Mouse (Mus musculus): ENCODE measurements around the gene Dph3.
A peak's percentile ranks its signal among the peaks of the same experiment; 100 is the strongest.
"Not testable (repeated sequence)": the region's sequence is repeated elsewhere in the genome, so short reads cannot be mapped to it uniquely, and the experiment has no call there.

Dph3 gene

DNA sequence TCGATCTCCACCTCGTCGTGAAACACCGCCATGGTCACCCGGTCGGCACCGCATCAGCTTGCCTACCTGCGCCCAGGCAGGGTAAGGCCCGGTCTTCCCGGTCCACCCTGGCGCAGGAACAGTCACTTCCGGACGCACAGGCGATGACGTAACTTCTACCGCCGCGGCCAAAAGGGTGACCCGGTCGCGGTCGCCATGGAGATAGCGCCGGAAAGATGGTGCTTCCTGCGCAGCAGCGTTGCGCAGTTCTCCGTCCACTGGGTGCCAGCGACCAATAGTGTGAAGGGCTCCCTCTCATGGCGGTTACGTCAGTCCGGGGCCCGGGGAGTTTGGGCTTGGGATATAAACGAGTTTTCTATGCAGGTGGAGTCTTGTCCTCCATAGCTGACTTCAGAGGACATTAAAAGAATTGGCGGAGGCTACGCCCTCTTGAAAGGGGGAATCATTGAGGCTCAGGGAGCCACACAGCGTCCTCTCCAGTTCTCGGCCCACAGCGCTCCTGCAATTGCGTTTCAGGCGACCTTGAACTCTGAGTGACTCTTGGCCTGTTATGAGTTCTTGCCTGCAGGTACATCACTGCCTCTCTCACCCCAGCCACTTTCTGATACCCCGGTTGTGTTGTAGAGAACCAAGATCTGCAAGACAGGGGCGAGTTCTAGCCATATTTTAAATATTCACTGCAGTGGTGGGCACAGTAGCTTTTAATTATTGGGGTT lies at the start of gene Dph3:
Gene Dph3 (minus strand): TSS at position 244 of the 716 bp plus-strand sequence.
- peak; percentile 99 to 100 for DNase-seq

DNA sequence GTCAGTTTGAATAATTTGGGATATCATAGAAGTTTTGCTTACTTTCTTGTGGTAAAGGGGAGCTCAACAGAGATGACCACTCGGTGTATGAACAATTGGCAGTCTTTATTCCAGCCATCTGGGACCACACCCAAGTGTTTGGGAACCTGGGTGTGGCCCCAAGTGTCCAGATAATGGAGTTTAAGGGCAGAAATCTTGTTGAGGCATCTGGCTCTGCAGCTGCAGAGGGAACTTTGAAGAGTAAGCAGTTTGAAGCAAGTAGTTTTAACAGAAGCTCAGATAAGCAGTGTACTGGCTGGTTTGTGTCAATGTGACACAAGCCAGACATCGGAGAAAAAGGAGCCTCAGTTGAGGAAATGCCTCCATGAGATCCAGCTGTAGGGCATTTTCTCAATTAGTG lies 48.8 kb upstream of the Dph3 start:
- DNase-seq = no peak

DNA sequence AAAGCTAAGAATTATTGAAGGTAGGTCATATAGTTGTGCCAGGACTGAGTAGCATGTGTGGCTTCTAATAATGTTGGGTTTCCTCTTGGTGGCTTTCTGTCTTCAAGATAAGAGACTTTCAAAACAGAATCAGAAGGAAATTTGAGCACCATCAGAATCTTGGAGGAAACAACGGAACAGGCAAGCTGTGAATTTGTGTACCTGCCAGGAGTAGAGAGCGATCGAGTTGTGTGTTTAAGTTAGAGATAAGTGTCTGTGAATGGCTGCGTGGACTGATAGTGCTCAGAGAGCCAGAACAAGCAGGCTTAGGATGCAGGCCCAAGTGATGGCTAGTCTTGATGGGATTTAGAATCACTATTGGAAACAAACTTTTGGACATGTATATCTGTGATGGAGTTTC lies 46.3 kb upstream of the Dph3 start:
- no peak for DNase-seq

DNA sequence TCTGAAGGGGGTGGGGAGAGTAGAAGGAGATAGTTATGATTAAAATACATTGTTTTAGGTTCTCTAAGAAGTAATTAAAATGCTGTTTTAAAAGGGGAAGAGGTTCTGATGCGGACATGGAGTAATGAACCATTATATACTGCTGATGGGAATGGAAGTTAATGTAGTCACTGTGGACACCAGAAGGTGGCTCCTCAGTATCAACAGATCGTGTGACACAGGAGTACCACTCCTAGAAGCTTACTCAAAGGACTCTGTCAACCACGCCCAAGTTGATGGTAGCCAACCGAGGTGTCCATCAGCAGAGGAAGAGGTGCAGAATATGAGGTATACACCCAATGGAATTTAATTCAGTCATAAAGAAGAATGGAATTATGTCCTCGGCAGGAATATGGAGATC lies 42.9 kb upstream of the Dph3 start:
- no peak for DNase-seq

DNA sequence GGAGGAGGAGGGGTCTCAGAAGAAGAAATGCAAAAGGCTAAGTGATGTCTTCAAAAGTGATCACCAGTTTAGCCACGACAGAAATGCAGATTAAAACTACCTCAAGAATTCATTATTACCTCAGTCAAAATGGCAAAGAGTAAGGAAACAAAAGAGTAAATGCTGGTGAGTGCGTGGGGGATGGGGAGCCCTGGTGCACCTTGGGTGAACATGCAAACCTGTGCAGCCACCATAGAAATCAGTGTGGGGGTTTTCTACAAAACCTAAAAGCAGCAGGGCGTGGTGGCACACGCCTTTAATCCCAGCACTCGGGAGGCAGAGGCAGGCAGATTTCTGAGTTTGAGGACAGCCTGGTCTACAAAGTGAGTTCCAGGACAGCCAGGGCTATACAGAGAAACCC lies 39.7 kb upstream of the Dph3 start:
- not testable (repeated sequence) for DNase-seq

DNA sequence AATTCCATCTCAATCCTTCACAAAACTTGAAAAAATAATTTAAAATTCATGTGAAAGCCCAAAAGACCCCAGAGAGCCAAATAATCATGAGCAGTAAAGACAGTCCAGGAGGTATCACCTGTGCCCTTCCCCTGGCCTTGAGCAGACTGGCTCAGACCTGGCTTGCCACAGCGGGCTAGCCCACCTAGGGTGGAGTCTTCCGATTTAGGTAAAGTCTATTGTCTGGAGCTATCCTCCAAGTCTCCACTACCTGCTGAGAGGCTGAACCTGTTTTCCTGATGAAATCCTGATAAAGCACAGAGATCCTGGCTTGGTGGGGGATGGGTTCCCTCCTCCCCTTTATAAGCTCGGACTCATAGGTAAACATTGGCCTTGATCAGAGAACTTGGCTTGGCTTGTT lies 38.7 kb upstream of the Dph3 start:
- DNase-seq = no peak

DNA sequence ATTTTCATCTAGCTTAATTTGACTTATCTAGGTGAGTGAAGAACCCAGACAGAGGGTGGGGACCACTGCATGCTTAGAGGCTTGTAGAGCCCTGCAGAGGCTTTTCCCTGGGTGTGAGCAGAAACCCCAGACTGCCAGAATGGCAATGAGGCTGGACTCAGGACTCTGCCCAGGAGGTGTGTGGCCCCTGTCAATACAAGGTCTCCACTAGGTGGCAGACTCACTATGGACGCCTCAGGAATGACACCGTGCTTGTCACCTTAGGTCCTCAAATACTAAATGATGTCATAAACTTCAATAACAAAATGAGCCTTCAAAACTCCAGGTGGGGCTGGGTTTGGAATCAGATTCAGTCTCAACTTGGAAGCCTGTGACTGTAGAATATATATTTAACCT lies 36.4 kb upstream of the Dph3 start:
- DNase-seq = peak in 1 of 2 experiments; percentile 8

DNA sequence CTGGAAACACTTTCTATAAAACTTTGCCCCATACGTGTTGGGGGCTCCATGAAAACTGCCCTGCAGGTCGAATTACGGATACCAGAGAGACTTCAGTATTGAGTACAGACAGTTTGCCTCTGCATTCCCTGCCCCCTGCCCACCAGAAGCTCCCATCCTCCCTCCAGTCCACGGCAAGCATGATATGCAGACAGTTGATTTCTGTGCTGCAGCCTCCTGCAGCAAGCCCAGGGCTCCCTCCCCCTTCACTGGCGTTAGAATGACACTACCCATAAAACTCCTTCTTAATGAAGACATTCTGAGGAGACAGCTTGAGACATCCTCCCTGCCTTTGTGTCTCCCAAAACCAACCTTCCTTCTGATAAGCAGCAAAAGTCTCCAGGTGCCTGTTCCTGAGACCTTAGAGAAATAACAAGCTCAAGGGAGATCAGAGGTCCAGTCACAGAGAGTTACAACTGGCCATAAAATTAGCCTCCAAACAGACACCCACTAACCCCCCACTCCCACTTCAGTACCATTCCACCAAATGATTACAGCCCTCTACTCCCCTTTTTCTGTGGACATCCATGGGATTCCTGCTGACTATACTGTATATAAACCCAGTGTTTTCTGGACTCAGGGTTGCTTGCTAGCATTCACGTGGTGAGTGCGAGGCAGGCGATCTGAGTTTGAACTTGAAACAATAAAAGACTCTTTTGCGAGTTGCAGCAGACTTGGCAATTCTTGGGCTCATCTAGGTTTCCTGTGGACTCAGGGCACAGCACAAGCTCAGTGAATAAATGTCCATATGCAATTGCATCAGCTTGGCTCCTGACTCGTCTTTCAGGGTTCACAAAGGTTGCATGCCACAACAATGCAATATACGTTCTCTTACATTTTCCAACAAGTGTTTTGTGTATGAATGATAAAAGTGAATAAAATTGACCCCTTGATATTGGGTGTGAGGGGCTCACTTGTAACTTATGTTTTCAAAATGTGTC lies 35.7 kb upstream of the Dph3 start:
- DNase-seq = no peak

DNA sequence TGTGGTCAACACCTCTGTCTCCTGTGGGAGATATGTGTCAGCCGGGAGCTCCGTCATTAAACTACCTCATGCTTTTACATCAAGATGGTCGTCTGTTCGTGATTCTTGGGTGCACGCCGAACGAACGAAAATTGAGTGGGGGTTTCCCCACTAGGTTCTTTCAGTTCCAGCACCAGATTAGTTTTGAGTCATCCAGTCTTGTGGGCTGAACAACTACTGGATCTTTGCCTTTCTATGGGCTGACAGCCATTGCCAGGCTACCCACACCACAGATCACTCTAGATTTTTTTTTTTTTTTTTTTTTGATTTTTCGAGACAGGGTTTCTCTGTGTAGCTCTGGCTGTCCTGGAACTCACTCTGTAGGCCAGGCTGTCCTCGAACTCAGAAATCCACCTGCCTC lies 26.6 kb upstream of the Dph3 start:
- not testable (repeated sequence) for DNase-seq

DNA sequence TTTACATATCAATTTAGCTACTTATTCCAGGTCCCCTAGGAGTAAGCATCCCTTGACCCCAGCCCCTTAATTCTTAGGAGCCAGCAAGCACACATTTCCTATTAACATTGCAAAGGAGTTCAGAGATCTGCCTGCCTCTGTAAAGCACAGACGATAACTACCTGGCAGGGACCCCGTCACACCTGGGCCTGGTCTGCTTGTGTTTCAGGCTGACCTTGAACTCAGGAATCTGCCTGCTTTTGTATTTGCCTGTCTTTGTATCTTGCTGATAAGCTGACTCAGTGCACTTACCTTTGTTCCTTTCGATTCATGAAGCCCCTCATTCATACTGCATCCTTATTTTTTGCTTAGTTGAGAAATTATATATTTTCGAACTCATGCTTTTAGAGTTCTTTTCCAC lies 21.4 kb upstream of the Dph3 start:
- no peak for DNase-seq

DNA sequence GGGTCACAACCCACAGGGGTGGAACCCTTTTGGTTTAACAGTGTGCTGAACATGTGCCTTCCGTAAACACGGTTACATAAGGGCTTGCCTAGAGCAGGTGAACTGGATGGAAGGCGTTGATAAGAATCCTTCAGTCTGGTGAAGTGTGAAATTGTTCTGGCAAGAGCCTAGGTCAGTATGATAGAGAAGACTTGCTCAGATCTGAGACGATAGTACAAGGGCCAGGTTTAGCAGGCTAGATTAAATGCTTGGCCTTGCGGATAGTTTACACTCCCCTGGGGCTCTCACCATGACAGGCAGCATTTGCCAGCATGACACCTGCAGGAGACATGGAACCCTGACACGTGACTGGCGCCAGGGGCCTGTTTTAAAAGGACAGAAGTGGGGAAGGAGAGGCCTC lies 20.1 kb upstream of the Dph3 start:
- DNase-seq = no peak

DNA sequence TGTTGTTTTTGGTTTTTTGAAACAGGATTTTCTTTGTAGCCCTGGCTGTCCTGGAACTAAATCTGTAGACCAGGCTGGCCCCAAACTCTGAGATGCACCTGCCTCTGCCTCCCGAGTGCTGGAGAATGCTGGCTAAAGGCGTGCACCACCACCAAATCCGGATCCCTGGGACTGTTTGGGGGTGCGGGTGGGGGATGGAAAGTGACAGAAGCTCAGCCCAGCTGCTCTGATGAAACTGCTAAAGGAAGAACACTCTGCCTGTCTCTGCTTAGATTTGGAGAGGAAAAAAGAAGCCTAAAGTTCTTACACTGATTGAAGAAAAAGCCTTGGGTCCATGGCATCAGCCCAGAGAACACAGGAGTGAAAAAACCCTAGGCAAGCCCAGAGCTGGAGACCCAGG lies 18.0 kb upstream of the Dph3 start:
- DNase-seq = no peak

DNA sequence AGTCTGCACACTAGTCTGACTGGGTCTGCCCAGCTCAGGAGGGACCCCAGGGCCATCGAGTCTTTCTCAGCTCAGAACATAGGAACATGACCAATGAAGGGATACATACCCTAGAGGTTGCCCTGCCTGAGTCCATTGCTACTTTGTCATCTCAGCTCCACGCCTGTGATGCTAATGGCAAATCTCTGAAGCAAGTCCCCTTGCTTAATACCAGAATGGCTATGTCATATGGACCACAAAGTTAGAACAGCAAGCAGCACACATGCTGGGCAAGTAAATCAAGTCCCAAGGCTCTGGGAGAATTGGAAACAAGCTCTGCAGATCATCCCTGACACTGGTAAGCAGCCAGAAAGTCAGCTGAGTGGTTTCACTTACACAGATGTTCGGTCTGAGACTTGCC lies 13.4 kb upstream of the Dph3 start:
- DNase-seq = no peak

DNA sequence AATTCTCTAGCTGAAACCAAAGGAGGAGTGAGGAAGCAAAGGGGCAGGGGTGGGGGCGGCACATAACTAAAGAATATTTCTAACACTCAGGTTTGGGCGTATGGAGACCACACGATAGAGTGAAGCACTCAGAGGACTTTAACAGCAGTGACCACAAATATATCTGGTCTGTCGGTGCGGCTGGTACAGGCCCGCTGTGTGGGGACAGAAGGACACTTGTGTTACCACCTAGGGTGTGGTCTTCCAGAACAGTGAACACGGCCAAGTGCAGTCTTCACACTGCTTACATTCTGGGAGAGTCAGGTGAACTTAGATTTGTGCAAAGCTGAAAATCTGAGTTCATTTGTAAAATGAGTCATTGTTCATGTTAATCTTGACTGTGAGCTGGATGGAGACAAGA lies 12.2 kb upstream of the Dph3 start:
- DNase-seq = no peak

DNA sequence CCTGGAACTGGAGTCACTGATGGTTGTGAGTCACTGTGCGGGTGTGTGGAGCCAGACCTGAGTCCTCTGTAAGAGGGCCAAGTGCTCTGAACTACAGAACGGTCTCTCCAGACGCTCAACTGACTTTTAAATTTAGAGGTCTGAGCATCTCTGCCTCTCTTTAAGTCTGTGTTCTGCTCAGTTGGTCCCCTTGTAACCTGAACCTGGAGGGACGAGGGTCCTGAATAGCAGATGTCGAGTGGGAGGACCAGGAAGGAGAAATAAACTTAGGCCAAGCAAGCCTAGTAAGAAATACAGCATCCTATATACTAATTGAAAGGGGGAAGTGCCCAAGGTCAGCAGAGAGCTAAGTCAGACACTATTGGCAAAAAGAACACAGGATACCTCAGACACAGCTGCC lies 11.2 kb upstream of the Dph3 start:
- no peak for DNase-seq

DNA sequence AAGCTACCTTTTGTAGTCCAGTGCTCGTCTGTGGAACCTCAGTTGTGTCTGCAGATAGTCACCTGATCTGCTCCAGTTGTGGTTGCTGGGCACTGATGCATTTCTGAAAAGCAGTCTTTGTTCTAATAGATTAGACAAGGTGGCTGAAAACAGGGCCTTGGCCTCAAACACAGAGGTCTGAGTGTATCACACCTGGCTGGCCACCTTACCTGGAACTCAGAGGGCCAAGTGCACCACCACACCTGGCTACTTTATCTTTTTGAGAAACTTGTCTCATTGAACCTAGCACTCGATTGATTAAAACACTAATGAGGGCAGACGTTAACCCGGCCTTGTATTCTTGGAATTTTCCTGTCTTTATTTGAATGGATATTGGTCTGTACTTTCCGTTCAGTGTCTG lies 10.1 kb upstream of the Dph3 start:
- DNase-seq = no peak

DNA sequence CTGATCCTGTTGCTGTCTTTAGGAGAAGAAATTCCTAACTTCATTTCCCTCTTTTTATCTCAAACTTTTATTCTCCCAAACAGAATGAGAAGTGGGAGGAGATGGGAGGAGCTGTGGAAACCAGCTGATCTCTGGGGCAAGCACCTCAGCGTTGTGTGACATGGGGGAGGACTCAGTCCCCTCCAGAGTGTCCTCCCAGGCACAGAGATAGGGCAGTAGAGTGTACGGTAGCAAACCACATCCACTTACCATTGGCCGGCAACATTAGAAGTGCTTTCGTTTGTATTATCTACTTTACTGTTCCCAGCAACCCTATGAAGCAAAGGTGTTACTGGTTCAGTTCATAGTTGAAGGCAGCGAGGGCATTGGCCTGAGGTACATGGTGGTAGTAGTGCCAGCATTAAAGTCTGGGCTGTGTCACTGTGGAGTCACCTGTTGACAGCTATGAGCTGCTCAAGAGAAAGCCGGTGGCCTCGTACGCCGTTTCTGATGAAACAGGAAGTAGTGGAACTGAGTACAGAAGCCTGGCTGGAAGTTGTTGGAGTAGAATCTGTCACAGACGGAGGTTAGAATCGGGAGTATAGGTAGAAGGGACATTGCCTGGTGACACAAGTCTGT lies 8.1 kb upstream of the Dph3 start:
- no peak for DNase-seq

DNA sequence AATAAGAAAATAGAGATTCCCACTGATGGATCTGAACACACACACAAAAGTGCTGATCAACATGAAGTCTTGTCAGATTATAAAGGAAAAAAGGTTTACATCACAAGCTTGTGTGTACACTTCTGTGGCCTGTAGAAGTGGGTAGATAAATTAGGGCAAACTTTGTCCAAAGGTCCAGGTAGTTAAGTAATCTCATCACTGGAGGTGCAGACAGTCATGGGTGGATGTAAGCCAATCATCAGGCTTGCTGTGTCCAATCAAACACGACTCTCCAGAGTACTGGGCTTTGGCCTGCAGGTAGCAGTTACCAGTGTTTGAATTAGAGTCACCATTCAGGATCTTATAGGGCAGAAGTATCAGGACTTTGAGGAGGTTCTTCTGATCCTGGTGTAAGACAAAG lies 7.5 kb upstream of the Dph3 start:
- no peak for DNase-seq

DNA sequence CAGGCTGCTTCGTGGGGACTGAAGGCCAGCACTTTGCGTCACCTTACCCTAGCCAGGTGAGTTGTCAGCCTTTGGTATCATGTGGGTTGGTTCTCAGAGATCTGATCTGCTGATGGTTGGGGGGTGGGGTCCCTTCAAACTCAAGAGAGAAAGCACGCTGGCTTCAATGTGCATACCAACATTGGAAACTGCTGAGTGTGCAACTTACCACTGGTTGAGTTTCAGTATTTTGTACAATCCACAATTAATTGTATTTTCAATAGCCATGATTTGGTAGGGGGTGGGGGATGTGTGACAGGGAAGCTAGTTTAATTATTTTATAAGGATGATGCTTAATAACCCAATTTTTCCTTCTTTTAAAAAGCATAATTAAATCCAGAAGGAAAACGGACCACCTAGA lies 6.2 kb upstream of the Dph3 start:
- no peak for DNase-seq

DNA sequence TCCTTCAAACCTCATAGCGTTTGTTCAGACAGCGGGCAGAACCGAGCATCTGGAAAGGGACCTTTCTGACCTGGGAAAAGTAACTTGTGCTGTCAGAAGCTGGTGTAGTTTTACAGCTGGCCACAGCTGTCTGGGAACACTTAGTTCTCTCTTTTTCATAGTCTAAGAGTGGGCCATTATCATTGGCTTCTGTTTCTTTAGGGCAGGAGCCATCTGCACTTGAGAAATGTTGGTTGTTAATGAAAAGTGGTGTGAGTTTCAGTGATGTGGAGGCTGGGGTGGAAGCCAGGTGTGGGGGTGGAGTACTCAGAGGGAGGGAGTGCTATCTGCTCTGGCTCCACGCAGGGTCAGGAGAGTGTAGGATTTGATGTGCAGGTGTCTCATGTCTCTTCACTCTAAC lies 5.6 kb upstream of the Dph3 start:
- no peak for DNase-seq

DNA sequence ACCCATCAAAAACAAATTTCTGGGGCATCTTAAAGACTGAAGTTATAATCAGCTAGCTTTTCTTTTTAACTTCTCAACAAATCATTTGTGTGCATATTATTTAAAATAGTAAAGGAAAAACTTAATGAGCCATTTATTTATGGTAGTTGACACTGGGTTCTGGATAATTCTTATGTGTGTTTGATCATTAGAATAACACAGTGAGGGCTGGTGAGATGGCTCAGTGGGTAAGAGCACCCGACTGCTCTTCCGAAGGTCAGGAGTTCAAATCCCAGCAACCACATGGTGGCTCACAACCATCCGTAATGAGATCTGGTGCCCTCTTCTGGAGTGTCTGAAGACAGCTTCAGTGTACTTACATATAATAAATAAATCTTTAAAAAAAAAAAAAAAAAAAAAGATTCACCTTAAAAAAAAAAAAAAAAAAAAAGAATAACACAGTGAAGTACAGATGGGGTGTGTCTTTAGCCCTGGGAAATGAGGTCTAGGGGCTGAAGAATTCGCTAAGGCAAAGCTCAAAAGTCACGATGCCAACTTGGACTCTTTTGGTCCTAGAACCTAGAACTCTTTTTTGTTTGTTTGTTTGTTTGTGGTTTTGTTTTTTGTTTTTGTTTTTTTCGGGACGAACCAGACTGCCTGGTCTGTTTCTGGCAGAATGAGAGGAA lies 2.2 kb upstream of the Dph3 start:
- not testable (repeated sequence) for DNase-seq

DNA sequence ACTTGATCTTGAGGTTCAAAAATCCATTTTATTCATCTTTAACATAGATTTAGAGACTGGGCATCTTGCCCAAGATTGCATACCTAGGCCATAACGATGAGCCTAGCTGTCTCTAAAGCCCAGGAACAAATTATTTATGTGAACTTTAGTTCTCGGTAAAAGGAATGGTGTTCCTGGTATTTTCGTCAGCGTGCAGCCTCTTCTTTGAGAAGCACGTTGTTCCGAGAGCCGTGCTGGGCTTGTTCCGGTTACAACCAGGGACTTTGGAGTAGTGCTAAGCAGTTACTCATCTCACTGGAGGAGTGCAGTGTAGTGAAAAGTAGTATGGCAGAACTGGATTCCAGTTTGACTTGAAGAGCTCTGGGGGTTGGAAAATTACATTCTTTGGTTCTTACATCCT lies 697 bp upstream of the Dph3 start:
- no peak for DNase-seq

Data from cerebellum, postnatal 36 days (tissue).